Mouse (Mus musculus): ENCODE results near the gene Rasgrf2.

DNA sequence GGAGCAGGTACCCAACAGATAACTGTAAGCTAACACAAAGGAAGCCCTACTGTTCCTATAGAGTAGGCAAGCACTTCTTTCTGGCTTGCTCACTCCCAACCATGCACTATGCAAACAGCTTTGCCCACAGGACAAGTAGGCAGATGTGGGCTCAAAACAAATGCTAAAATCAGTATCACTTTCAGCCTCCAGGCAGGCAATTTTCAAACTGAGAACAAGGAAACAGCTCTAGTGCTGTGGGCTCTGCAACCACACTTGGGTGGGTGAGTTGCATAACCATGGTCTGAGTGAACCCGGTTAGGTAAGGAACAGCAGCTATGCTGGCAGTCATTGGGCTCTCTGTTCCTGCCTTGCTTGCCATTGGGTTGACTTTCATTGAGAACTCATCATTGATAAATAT lies 157.3 kb downstream of the Rasgrf2 start:
- TF ChIP-seq CTCF (IDR thresholded peaks at IDR 0.05; ENCODE audit: borderline replicate concordance, control insufficient read depth, extremely low read depth, insufficient read depth, low read length, poor library complexity) (no peak), POLR2A (IDR thresholded peaks at IDR 0.05; ENCODE audit: control insufficient read depth, extremely low read depth, insufficient read depth, low read length, poor library complexity) (no peak)
